Mouse (Mus musculus) kidney, embryonic 16.5 days (tissue): ENCODE measurements at regions not wholly inside any gene's neighbourhood (a gene's known extent, or its start where the extent isn't known, plus 50 kb on each side); places are given as distances from the start of the nearest gene placed in this dataset.

Experiments used
- ATAC-seq: fragments of 200-750 bp; cut with Nextera tagmentation; 2 replicates; pipeline ENCODE4 v1.8.0; 2017; ENCODE audit warnings: moderate TSS enrichment; ENCODE audit not compliant: low FRiP score, low TSS enrichment
- H3K27ac ChIP-seq: fragments of 300-500 bp; sonication (generic); 2 replicates; pipeline ENCODE4 v1.5.1; 2014; ENCODE audit warnings: low read length
- H3K27me3 ChIP-seq: fragments of 300-500 bp; sonication (generic); 2 replicates; pipeline ENCODE4 v1.6.1; 2014; ENCODE audit warnings: low read length, control low read depth, mixed read lengths; ENCODE audit not compliant: insufficient read depth
- H3K36me3 ChIP-seq: fragments of 300-500 bp; sonication (generic); 2 replicates; pipeline ENCODE4 v1.6.1; 2014; ENCODE audit warnings: low read length, control low read depth, mixed read lengths; ENCODE audit not compliant: insufficient read depth
- H3K4me1 ChIP-seq: fragments of 300-500 bp; sonication (generic); 2 replicates; pipeline ENCODE4 v1.6.1; 2014; ENCODE audit warnings: low read length, control low read depth, mixed read lengths; ENCODE audit not compliant: insufficient read depth
- H3K4me2 ChIP-seq: fragments of 300-500 bp; sonication (generic); replicated peaks from 2 replicates; pipeline ENCODE4 v1.6.1; 2014; ENCODE audit warnings: low read depth, low read length
- H3K4me3 ChIP-seq: fragments of 300-500 bp; sonication (generic); 2 replicates; pipeline ENCODE4 v1.5.1; 2014; ENCODE audit warnings: mild to moderate bottlenecking, low read length
- H3K9ac ChIP-seq: fragments of 300-500 bp; sonication (generic); replicated peaks from 2 replicates; pipeline ENCODE4 v1.6.1; 2014; ENCODE audit warnings: low read length
- H3K9me3 ChIP-seq: fragments of 300-500 bp; sonication (generic); 2 replicates; pipeline ENCODE4 v1.6.1; 2016; ENCODE audit warnings: low read length, control low read depth
- WGBS: fragments of 180-500 bp; shearing (Covaris S2); extraction: QIAGEN DNeasy Blood & Tissue Kit; methylation state at CpG from one replicate; pipeline ENCODE4 v1.1.7; 2014; 5-methylcytosine and 5-hydroxymethylcytosine counted together

- no peak overlapping the region for H3K9ac ChIP-seq
- WGBS: 76% methylated on average over 2 of the region's 2 CpGs
- no peak for ATAC-seq
- H3K27me3 ChIP-seq: peaks cover 9% of the 10 kb centered on the region
- no peaks in the 10 kb centered on the region for H3K36me3 ChIP-seq
- no peak overlapping the region for H3K4me2 ChIP-seq
- H3K9me3 ChIP-seq: no peaks in the 10 kb centered on the region
- H3K4me1 ChIP-seq: peaks cover 8% of the 10 kb centered on the region
- no peak overlapping the region for H3K27ac ChIP-seq
- no peak overlapping the region for H3K4me3 ChIP-seq
Measured at GRCm38 (mm10) chr14:58936131-58936530, 206.6 kb downstream of the 1700129C05Rik start.

- no peaks in the 10 kb centered on the region for H3K27me3 ChIP-seq
- no peaks in the 10 kb centered on the region for H3K9me3 ChIP-seq
- ATAC-seq: no peak
- no peaks in the 10 kb centered on the region for H3K4me1 ChIP-seq
- WGBS: 60% methylated on average over 9 of the region's 9 CpGs
- H3K27ac ChIP-seq: no peak overlapping the region
- H3K36me3 ChIP-seq: no peaks in the 10 kb centered on the region
- no peak overlapping the region for H3K4me2 ChIP-seq
- no peak overlapping the region for H3K9ac ChIP-seq
- H3K4me3 ChIP-seq: no peak overlapping the region
Measured at GRCm38 (mm10) chr14:58917853-58918252, 224.8 kb downstream of the 1700129C05Rik start.

GRCm38 (mm10) chr14:58917228-58917627 is 225.5 kb downstream of the 1700129C05Rik start:
- H3K27ac ChIP-seq: no peak overlapping the region
- H3K4me1 ChIP-seq: no peaks in the 10 kb centered on the region
- no peaks in the 10 kb centered on the region for H3K36me3 ChIP-seq
- no peak overlapping the region for H3K4me3 ChIP-seq
- no peak overlapping the region for H3K4me2 ChIP-seq
- no peak overlapping the region for H3K9ac ChIP-seq
- H3K9me3 ChIP-seq: no peaks in the 10 kb centered on the region
- 83% methylated on average over 3 of the region's 3 CpGs for WGBS
- ATAC-seq: no peak
- no peaks in the 10 kb centered on the region for H3K27me3 ChIP-seq

GRCm38 (mm10) chr14:58914937-58915336 is 227.8 kb downstream of the 1700129C05Rik start:
- no peaks in the 10 kb centered on the region for H3K36me3 ChIP-seq
- H3K4me2 ChIP-seq: no peak overlapping the region
- H3K27me3 ChIP-seq: no peaks in the 10 kb centered on the region
- no peak overlapping the region for H3K27ac ChIP-seq
- H3K4me1 ChIP-seq: no peaks in the 10 kb centered on the region
- no peaks in the 10 kb centered on the region; the same call in 1 of the 2 replicates for H3K9me3 ChIP-seq
- H3K4me3 ChIP-seq: no peak overlapping the region
- H3K9ac ChIP-seq: no peak overlapping the region
- 86% methylated on average over 3 of the region's 3 CpGs for WGBS
- no peak for ATAC-seq

GRCm38 (mm10) chr14:58910846-58911245 is 231.8 kb downstream of the 1700129C05Rik start:
- Histone ChIP-seq H3K4me1 (no peaks in the 10 kb centered on the region), H3K27ac (no peak overlapping the region), H3K4me3 (no peak overlapping the region), H3K9me3 (no peaks in the 10 kb centered on the region; the same call in 1 of the 2 replicates), H3K4me2 (no peak overlapping the region), H3K9ac (no peak overlapping the region), H3K36me3 (no peaks in the 10 kb centered on the region), H3K27me3 (no peaks in the 10 kb centered on the region)
- WGBS: 32% methylated on average over 1 of the region's 1 CpGs
- ATAC-seq: no peak

GRCm38 (mm10) chr14:58907932-58908331 is 234.8 kb downstream of the 1700129C05Rik start:
- no peaks in the 10 kb centered on the region; the same call in 1 of the 2 replicates for H3K9me3 ChIP-seq
- no peak overlapping the region for H3K4me2 ChIP-seq
- no peak overlapping the region for H3K27ac ChIP-seq
- ATAC-seq: no peak
- H3K4me3 ChIP-seq: no peak overlapping the region
- H3K27me3 ChIP-seq: no peaks in the 10 kb centered on the region
- H3K36me3 ChIP-seq: no peaks in the 10 kb centered on the region
- no peaks in the 10 kb centered on the region for H3K4me1 ChIP-seq
- WGBS: 74% methylated on average over 3 of the region's 3 CpGs
- H3K9ac ChIP-seq: no peak overlapping the region

GRCm38 (mm10) chr14:58907359-58907758 is 235.3 kb downstream of the 1700129C05Rik start:
- Histone ChIP-seq H3K36me3 (no peaks in the 10 kb centered on the region), H3K4me3 (no peak overlapping the region), H3K4me1 (no peaks in the 10 kb centered on the region), H3K27me3 (no peaks in the 10 kb centered on the region), H3K4me2 (no peak overlapping the region), H3K27ac (no peak overlapping the region), H3K9ac (no peak overlapping the region), H3K9me3 (no peaks in the 10 kb centered on the region; the same call in 1 of the 2 replicates)
- no peak for ATAC-seq
- WGBS: 79% methylated on average over 3 of the region's 3 CpGs

- WGBS: 72% methylated on average over 4 of the region's 4 CpGs
- Histone ChIP-seq H3K27ac (no peak overlapping the region), H3K9me3 (no peaks in the 10 kb centered on the region; the same call in 1 of the 2 replicates), H3K4me1 (no peaks in the 10 kb centered on the region), H3K36me3 (no peaks in the 10 kb centered on the region), H3K27me3 (no peaks in the 10 kb centered on the region), H3K4me3 (no peak overlapping the region), H3K9ac (no peak overlapping the region), H3K4me2 (no peak overlapping the region)
- no peak for ATAC-seq
Measured at GRCm38 (mm10) chr14:58906631-58907030, 236.1 kb downstream of the 1700129C05Rik start.

- peaks cover 4% of the 10 kb centered on the region; the same call in 1 of the 2 replicates for H3K4me1 ChIP-seq
- H3K4me3 ChIP-seq: no peak overlapping the region
- 55% methylated on average over 14 of the region's 14 CpGs for WGBS
- H3K9me3 ChIP-seq: no peaks in the 10 kb centered on the region
- no peak overlapping the region for H3K27ac ChIP-seq
- no peaks in the 10 kb centered on the region for H3K36me3 ChIP-seq
- no peak overlapping the region for H3K9ac ChIP-seq
- no peak for ATAC-seq
- no peaks in the 10 kb centered on the region for H3K27me3 ChIP-seq
- peak overlapping the region; percentile 9; the same call in 1 of the 2 replicates for H3K4me2 ChIP-seq
Measured at GRCm38 (mm10) chr14:58868176-58868949, 274.3 kb downstream of the 1700129C05Rik start.

- H3K4me3 ChIP-seq: no peak overlapping the region
- ATAC-seq: no peak
- H3K4me1 ChIP-seq: peaks cover 4% of the 10 kb centered on the region; the same call in 1 of the 2 replicates
Measured at GRCm38 (mm10) chr14:58867396-58868107, 275.1 kb downstream of the 1700129C05Rik start.

More at GRCm38 (mm10) chr14:58867396-58868107, 275.1 kb downstream of the 1700129C05Rik start:
- no peaks in the 10 kb centered on the region for H3K27me3 ChIP-seq
- WGBS: 40% methylated on average over 13 of the region's 13 CpGs
- no peak overlapping the region for H3K27ac ChIP-seq
- no peaks in the 10 kb centered on the region for H3K9me3 ChIP-seq
- peak overlapping the region; percentile 9; the same call in 1 of the 2 replicates for H3K4me2 ChIP-seq
- no peaks in the 10 kb centered on the region for H3K36me3 ChIP-seq
- H3K9ac ChIP-seq: no peak overlapping the region
